Mouse (Mus musculus) cerebellum, adult (tissue): ENCODE measurements at regions not wholly inside any gene's neighbourhood (a gene's known extent, or its start where the extent isn't known, plus 50 kb on each side); places are given as distances from the start of the nearest gene placed in this dataset.

Experiments
- ATAC-seq: cut with Nextera tagmentation; 2 replicates; pipeline ENCODE4 v1.9.2; 2017; ENCODE audit warnings: mild to moderate bottlenecking, moderate library complexity, mixed read lengths; ENCODE audit not compliant: insufficient number of reproducible peaks, low FRiP score, low TSS enrichment

DNA sequence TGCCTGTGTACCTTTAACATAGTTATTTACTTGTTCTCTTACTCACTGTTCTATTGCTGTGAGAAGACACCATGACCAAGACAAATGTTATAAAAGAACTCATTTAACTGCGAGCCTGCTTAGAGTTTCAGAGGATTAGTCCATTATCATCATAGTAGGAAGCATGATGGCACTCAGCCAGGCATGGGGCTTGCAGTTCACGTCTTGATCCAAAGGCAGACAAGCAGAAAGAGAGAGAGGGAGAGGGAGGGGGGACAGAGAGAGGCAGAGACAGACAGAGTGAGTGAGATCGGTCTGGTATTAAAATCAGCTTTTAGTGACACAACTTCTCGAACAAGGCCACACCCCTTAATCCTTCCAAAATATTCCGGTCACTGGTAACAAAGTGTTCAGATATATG lies 106.2 kb upstream of the Tbc1d5 start:
- no peak for ATAC-seq

DNA sequence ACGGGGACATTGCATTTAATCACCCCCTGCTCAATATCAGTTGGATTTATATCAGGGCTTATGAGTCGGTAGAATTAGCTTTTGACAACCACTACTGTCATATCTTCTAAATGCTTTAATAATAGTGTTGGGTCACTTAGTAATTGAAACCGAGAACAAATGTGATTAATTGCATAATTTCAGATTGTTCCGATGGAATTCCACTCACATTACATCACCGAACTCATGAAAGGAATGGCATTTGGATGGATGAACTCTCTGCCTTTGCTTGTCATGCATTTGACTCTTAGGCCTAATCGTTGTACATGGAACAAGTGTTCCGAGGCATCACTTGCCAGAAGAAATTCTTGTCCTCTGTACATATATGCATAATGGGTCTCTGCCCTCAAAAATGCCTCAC lies 99.6 kb upstream of the Tbc1d5 start:
- no peak for ATAC-seq

DNA sequence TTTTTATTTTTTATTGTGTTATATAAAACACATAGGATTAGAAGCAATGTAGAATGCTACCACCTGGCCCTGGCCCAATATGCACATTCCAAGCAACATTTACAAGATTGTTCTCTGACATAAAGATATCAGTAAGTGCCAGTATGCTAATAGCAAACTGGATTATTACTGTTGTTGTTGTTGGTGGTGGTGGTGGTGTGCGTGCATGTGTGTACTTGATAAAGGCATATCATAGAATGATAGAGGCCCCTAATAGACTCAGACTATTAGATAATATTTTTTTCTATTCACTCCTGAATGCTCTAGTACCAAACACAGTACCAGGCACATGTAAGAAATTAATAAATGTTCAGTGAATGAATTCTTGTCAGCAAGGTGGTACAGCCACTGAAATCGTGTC lies 98.9 kb upstream of the Tbc1d5 start:
- ATAC-seq, result no peak

DNA sequence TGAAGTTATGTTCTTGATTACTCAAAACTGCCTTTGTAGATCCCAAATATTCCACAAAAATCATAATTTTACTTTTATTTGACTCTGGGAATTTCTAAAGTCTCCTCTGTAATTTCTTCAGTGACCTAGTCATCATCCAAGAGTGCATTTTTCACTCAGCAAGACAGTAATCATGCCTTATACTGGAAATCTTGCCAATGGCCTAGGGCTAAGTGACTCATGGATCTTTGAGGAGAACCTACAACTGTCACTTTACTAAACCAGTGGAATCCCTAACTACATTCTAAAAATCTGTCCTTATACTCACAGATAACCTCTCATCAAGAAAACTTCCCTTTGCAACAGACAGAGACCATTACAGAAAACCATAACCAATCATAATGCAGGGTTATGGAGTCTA lies 98.0 kb upstream of the Tbc1d5 start:
- no peak for ATAC-seq

DNA sequence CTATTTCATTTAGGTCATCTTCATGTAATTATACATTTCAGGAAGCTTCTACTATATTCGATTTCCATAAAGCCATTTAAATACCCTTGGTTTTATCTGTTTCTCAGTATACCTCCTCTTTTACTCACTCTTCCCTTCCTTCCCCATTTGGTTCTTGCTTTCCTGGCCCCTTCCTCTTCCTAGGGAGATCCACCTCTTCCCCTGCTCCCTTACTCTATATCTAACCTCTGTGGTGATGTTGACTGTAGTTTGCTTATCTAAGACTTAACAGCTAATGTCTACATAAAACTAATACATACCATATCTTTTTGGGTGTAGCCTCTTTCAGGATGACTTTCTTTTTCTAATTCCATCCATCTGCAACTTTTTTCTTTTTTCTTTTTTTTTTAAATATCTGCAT lies 92.9 kb upstream of the Tbc1d5 start:
- no peak for ATAC-seq

DNA sequence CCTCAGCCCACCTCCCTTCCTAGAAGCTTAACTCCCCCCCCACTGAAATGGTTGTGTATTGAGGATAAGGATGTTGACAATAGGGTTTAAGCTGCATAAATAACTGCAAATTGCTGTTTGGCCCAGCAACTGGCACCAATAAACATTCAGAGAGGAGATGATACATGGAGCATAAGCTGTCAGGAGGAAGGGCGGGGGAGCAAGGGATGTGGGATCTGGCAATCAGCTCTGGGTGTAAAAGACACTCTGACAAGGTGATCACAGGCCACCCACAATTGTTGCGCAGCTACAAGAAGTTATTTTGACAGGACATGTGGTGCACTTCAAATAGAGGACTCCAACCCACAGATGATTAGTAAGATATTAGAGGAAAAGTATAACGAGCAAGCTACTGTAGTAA lies 83.8 kb upstream of the Tbc1d5 start:
- ATAC-seq, result no peak

DNA sequence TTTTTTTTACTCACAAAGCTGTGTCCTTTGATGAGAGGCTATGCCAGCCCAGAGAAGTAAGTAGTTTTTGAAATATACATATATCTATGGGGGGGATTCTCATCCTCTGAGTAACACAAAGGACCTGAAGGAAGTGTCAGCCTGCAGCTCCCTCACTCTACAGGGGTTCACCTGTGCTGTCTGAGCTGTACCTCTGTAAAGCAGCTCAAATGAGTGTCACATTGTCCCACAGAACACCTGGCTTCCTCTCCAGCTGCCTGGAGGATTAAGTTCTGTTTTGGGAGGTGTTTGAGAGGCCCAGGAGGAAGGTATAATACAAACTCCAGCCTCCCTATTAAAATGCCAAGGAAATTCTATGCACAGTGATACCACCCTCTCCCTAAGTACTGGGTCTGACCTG lies 83.3 kb upstream of the Tbc1d5 start:
- no peak for ATAC-seq

DNA sequence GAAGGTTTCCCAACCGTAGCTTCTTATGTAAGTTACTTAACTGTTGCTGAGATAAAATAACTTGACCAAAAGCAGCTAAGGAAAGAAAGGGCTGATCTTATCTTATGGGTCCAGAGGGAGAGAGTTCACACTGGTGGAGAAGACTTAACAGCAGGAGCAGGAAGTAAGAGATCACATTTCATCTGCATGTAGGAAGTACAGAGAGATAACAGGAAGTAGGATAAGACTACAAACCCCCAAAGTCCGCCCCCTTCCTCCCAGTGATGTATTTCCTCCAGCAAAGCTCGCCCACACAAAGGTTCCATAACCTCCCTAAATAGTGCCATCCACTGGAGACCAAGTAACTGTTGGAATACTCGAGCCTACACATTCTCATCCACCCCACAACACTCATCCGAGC lies 79.2 kb upstream of the Tbc1d5 start:
- ATAC-seq, result no peak

DNA sequence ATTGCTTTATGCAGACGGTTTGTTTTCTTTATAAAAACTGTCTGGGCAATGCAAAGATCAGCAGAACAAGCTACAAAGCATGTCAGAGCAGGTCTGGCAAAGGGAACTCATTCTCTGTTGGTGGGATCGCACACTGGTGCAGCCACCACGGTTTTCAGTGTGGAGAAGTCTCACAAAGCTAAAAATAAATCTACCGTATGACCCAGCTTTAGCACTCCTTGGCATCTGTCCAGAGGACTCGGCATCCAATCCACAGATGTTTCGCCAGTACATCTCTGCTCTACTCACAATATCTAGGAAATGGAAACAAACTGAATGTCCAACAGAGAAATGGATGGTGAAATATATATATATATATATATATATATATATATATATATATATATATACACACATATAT lies 69.4 kb upstream of the Tbc1d5 start:
- no peak for ATAC-seq

DNA sequence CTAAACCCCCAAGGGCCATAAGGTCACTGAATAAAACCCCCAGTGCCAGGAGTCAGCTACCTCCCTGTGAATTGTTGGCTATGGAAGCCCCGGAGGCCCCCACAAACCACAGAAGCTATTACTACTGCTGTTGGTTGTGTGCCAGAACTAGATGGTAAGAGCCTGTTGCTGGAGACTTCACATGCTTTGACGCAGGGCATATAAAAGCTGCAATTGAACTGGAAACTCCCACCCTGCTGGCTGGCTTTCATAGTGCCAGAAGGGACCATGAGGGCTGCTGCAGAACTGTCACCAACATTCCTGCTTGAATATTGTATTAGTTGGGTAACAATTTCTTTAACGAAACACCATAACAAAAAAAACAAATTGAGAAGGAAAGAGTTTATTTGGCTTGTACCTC lies 66.9 kb upstream of the Tbc1d5 start:
- no peak for ATAC-seq

DNA sequence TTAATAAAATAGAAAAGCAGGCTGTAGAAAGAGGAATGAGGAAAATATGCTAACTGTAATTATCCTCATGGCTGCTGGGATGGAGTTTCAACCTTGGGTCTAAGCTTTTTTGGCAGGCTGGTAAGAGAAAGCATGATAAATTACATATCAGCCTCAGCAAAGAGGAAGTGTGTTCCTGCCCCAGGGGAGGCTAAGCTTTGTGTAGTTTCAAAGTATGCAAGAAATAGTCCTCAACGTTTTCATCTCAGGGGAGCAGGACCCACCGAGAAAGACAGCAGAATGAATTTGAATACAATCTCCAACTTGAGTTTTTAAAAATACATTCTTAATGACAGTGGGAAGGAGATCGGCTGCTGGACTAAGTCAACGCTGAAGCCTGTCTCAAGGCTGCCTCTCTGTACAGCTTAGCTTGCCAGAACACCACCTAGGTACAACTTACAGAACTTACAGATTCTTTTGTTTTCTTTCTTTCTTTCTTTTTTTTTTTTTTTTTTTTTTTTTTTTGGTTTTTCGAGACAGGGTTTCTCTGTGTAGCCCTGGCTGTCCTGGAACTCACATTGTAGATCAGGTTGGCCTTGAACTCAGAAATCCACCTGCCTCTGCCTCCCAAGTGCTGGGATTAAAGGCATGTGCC lies 61.3 kb upstream of the Tbc1d5 start:
- ATAC-seq, result no peak

DNA sequence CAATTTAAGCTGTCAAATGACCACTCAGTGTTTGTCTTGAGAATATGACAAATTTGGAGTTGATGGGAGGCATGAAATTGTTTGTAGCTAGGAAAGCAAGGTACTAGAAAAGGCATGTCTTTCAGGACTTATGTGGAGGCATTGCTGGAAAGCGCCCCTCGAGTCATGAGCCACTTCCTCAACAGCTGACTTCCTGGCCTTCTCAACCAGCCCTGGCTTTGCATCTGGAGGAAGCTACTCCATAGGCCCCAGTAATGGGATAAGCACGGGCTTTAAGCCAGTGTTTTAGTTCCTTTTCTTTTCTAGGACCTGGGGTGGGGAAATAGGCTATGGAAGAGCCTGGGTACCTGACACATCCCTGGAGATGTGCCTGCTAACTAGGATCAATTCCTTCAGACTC lies 60.3 kb upstream of the Tbc1d5 start:
- ATAC-seq, result no peak
